In the genomic region with DNA sequence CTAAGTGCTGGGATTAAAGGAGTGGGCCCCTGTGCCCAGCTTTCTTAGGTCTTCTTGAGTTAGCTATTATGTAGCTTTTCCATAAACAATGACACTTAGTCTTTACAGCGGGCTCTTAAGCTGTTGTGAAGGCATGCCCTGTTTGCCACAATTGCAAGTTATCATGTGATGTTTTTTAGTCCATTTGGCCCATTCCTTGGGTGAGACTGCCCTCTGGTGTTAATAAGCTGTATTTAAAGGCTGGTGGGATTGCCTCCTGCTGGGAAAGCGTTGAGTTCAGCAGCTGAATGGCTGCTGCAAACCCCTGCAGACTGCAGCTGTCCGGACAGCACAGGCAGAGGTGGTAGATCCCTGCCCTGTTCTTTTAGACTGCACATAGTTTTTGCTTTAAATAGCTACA, we compare ENCODE assay signal across 9 mouse cellular contexts. TPM values are rescaled to one million over a fixed set of nuclear protein-coding genes. Genes with fewer than 3 reads are reported as not detected.
DNase-seq lines count a peak whose midpoint lies in the region; ATAC-seq and TF ChIP-seq lines count a peak whose summit lies in the region.
"Had no signal": no experiment of that assay in that cellular context is flagged by ENCODE, and none has a peak within 500 bp of the region (broad histone marks: within the 10 kb centered on the region; RNA-seq: fewer than 3 reads in every experiment).

No protein-coding gene starts in this region.

- TF ChIP-seq POLR2A in bone marrow, adult 2 months (IDR thresholded peaks at IDR 0.05; ENCODE audit: borderline replicate concordance, control insufficient read depth, low read depth, low read length) = no peak

- no peak overlapping the region for H3K27ac ChIP-seq in bone marrow, adult 2 months (ENCODE audit: control insufficient read depth, insufficient read depth, low read depth, low read length, poor library complexity)
- H3K27ac ChIP-seq in forebrain, embryonic 13.5 days = no peak overlapping the region
- H3K27ac ChIP-seq in layer of hippocampus, adult 2 months = no peak overlapping the region
- no peak overlapping the region for H3K27ac ChIP-seq in lung, embryonic 15.5 days
- H3K27ac ChIP-seq: macrophage had no signal

- TF ChIP-seq CTCF in bone marrow, adult 2 months (IDR thresholded peaks at IDR 0.05; ENCODE audit: control insufficient read depth, insufficient read depth, low read length) = peak; percentile 11; the same call in 1 of the 2 replicates
- TF ChIP-seq CTCF in layer of hippocampus, adult 2 months (conservative IDR thresholded peaks at IDR 0.05) = peak; percentile 93

- H3K4me3 ChIP-seq in bone marrow, adult 2 months (replicated peaks; ENCODE audit: control insufficient read depth, low read depth, low read length) = no peak overlapping the region
- no peak overlapping the region for H3K4me3 ChIP-seq in forebrain, embryonic 13.5 days
- no peak overlapping the region for H3K4me3 ChIP-seq in layer of hippocampus, adult 2 months
- no peak overlapping the region for H3K4me3 ChIP-seq in lung, embryonic 15.5 days

- H3K36me3 ChIP-seq in forebrain, embryonic 13.5 days (ENCODE audit: poor library complexity, severe bottlenecking) = peaks cover 10% of the 10 kb centered on the region; the same call in 1 of the 2 replicates
- 0 out of 2 replicates have a peak, but pooled peaks cover 9% of the 10 kb centered on the region for H3K36me3 ChIP-seq in lung, embryonic 15.5 days

- WGBS in bone marrow, adult 2 months = 7% methylated on average over 3 of the region's 3 CpGs
- WGBS in forebrain, embryonic 13.5 days = 4% methylated on average over 3 of the region's 3 CpGs
- WGBS in lung, embryonic 15.5 days = 14% methylated on average over 3 of the region's 3 CpGs

- no peaks in the 10 kb centered on the region for H3K4me1 ChIP-seq in bone marrow, adult 2 months (ENCODE audit: control insufficient read depth, insufficient read depth, low read length)
- peaks cover 10% of the 10 kb centered on the region for H3K4me1 ChIP-seq in forebrain, embryonic 13.5 days
- H3K4me1 ChIP-seq in lung, embryonic 15.5 days = no peaks in the 10 kb centered on the region

- no peak for ATAC-seq in cerebellum, adult (ENCODE audit: insufficient number of reproducible peaks, low FRiP score, low TSS enrichment)
- peak; percentile 66 for ATAC-seq in forebrain, embryonic 13.5 days
- ATAC-seq in hematopoietic stem cell, adult 5-6 weeks (replicated peaks in 1 of 2; ENCODE audit: insufficient read depth in 1 of 2, low FRiP score in 2 of 2, low TSS enrichment in 1 of 2, low read depth in 1 of 2, poor library complexity in 2 of 2, severe bottlenecking in 2 of 2) = peak; percentile 73 to 83
- ATAC-seq in lung, embryonic 15.5 days (ENCODE audit: borderline replicate concordance, extremely low read depth, low FRiP score, low TSS enrichment) = peak; percentile 42; the same call in 1 of the 2 replicates

- DNase-seq in cerebellum, adult 11 months = peak; percentile 14
- peak; percentile 79 to 83 for DNase-seq in layer of hippocampus, adult 2 months (ENCODE audit: low spot score in 2 of 2)
- peak; percentile 49 for DNase-seq in ovary, postnatal 36 days (ENCODE audit: low spot score)

- H3K9ac ChIP-seq in forebrain, embryonic 13.5 days = no peak overlapping the region
- no peak overlapping the region for H3K9ac ChIP-seq in lung, embryonic 15.5 days

- H3K9me3 ChIP-seq in forebrain, embryonic 13.5 days (replicated peaks) = no peaks in the 10 kb centered on the region
- H3K9me3 ChIP-seq in lung, embryonic 15.5 days = no peaks in the 10 kb centered on the region

- no peaks in the 10 kb centered on the region for H3K27me3 ChIP-seq in forebrain, embryonic 13.5 days
- no peaks in the 10 kb centered on the region for H3K27me3 ChIP-seq in lung, embryonic 15.5 days

- no peak overlapping the region for H3K4me2 ChIP-seq in forebrain, embryonic 13.5 days
- no peak overlapping the region for H3K4me2 ChIP-seq in lung, embryonic 15.5 days

RNA-seq across cellular contexts. Expression of a gene that starts 17.9 kb away (rescaled TPM):
- polyA plus RNA-seq in bone marrow, adult 2 months (2011; ENCODE audit: insufficient read depth, insufficient read length, low replicate concordance, missing spikeins) = 6.3 and 14.3 TPM in 2 replicates
- polyA plus RNA-seq in forebrain, embryonic 13.5 days (2015; fragmentation: Nextera tagmentation; extraction: Ambion mirVana) = 1.5 and 1.6 TPM in 2 replicates
- total RNA-seq in hematopoietic stem cell, adult 5-6 weeks (2017) = 43.4 and 71.1 TPM in 2 replicates
- 10 to 100 TPM; 77.1 to 79.5 TPM for total RNA-seq in layer of hippocampus, adult 2 months (2021)
- 9.2 and 10.9 TPM in 2 replicates for polyA plus RNA-seq in lung, embryonic 15.5 days (2015; fragmentation: Nextera tagmentation; extraction: Ambion mirVana)

RNA-seq across cellular contexts. Expression of a gene that starts 58.0 kb away (rescaled TPM):
- polyA plus RNA-seq in bone marrow, adult 2 months (2011; ENCODE audit: insufficient read depth, insufficient read length, low replicate concordance, missing spikeins) = 0.16 and 1.4 TPM in 2 replicates
- 1.9 and 2.3 TPM in 2 replicates for polyA plus RNA-seq in forebrain, embryonic 13.5 days (2015; fragmentation: Nextera tagmentation; extraction: Ambion mirVana)
- total RNA-seq in hematopoietic stem cell, adult 5-6 weeks (2017) = 0.13 TPM in 1 of 2 replicates, not detected in the other
- total RNA-seq in layer of hippocampus, adult 2 months (2021) = 1 to 10 TPM; 2.8 to 3.2 TPM
- polyA plus RNA-seq in lung, embryonic 15.5 days (2015; fragmentation: Nextera tagmentation; extraction: Ambion mirVana) = 2.0 and 2.4 TPM in 2 replicates

Comparison
In these comparisons a context has a peak if more than half of its experiments do, and no peak if none do; other contexts are left out.
1. DNase-seq: peak in every context shown above with its lines; median percentile 81 in layer of hippocampus, adult 2 months; 49 in ovary, postnatal 36 days; 14 in cerebellum, adult 11 months.